Mouse (Mus musculus) activated CD4-positive, CD25-positive, alpha-beta regulatory T cell, adult 4 months (primary cell): ENCODE results near the gene Ntsr2. TPM values are rescaled to one million over a fixed set of nuclear protein-coding genes. Genes with fewer than 3 reads are reported as not detected.

Source experiments
- ATAC-seq: one replicate; pipeline ENCODE4 v1.8.0; 2017
- polyA plus RNA-seq, 2 experiments: library from polyadenylated mRNA; unstranded; fragments of 100-300 nt; shearing (Covaris generic); gene quantifications; one replicate each; pipeline ENCODE4 v1.2.1; 2017

Ntsr2 gene
- polyA plus RNA-seq, result not detected

DNA sequence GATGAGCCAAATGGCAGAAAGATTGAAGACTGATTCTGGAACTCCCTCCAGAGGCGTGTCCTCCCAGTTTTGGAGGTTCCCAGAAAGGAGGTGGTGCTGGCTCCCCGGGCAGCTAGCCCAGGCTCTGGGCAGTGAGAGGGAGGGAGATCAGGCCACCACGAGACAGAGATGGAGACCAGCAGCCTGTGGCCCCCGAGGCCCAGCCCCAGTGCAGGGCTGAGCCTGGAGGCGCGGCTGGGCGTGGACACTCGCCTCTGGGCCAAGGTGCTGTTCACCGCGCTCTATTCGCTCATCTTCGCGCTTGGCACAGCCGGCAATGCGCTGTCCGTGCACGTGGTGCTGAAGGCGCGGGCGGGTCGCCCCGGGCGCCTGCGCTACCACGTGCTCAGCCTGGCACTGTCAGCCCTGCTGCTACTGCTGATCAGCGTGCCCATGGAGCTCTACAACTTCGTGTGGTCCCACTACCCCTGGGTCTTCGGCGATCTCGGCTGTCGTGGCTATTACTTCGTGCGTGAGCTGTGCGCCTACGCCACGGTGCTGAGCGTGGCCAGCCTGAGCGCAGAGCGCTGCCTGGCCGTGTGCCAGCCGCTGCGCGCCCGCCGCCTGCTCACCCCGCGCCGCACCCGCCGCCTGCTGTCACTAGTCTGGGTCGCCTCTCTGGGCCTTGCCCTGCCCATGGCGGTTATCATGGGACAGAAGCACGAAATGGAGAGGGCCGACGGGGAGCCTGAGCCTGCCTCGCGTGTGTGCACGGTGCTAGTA, at the start of gene Ntsr2:
TSS of gene Ntsr2 (plus strand) at position 51 of the 762 bp plus-strand sequence.
- ATAC-seq, result no peak

DNA sequence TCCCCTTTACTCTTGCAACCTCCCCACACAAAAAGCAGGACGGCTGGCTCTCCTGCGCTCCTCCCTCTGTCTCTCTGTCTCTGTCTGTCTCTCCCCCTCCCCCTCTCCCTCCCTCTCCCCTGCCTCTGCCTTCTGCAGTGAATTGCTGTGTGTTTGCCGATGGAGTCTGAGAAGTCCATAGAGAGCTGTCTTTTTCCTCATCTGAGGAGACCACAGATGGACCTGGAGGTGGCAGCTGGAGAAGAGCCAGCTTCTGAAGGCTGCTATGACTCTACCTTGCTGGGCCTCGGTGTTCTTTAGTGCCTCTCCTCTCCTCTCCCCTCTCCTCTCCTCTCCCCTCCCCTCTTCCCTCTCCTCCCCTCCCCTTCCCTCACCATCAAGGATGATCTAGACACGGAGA, 47.6 kb upstream of the Ntsr2 start:
- ATAC-seq, result no peak

DNA sequence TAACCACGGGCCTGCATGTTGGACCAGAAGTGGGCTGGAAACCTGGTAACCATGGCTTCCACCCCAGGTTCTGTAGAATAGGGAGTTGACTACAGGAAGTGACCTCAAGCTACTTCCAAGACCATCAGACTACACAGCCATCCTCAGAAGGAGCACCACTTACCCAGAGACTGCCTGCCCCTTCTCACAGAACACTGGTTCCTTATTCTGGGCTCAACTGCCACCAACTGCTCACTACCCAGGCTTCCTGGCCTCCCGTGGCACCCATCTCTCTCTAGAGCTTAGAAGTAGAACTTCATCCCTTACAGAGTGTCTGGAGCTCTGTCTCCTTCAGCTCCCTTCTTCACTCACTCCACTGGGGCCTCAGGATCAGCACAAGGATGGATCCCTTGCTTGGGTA, 42.2 kb upstream of the Ntsr2 start, which contains the start of gene Lpin1:
TSS of gene Lpin1 (minus strand) at position 31 of the 400 bp plus-strand sequence.
- ATAC-seq, result no peak

DNA sequence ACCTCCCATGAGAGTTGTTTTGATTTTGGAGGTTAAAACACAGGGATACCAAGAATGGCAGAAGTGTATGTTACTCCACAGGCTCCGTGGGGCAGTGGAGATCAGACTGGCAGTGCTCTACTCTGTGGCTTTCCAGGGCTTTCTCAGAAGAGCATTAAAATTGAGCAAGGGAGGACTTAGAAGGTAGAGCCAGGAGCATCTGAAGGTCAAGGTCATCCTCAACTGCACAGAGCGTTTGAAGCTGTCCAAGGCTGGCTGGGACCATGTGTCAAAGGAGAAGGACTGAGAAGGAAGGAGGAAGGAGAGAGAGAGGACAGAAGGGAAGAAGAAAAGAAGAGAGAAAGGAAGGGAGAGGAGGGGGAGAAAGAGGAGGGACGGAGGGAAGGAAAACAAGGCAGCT, 38.6 kb upstream of the Ntsr2 start:
- no peak for ATAC-seq

DNA sequence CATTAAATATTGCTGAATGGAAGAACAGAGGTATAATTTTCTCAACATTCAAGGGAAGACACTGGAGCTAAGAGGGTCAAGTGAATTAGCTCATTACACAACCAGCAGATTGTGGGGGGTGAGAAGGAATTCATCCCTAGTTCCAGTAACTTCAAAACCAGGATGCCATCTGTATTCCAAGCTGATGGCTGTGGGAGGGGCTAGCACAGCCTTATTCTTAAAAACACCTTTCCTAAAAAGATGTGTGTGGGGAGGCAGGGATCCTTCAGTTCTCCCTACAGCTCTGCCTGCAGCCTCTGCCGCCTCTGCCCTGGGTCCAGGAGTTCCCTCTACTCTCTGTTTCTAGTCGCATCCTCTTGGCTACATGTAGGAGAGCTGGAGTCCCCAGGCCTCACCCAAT, 37.4 kb upstream of the Ntsr2 start:
- ATAC-seq, result no peak

DNA sequence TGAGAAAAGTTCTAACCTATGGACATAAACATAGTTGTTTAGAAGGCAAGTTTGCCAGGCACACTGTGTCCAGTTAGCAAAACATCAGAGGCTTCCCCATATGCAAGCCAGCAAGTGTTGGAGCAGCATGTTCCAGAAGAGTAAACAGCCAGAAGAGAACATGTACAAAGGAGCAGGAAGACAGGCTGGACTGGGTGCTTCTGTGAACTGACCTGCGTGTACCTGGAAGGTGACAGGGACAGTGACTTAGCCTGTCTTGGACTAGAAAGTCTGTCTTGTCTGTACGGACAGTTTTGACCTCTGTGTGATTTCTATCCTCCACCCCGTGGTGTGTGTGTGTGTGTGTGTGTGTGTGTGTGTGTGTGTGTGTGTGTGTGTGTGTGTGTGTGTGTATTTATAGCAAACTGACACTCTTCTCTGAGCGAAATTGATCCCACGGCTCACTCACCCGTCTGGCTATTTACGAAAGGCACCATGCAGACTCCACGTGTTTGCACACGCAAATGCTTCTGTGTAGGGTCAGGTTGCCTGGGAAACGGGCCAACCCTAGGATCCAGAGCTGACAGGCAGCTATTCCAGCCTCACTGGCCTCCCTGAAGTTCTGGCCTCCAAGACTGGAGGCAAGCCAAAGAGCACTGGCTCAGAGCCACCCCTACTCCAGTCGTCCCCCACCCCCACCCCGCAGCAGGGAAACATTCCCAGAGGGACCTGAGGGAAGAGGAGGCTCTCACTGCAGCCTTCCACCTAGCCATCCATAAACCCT, 34.5 kb upstream of the Ntsr2 start:
- ATAC-seq, result no peak

DNA sequence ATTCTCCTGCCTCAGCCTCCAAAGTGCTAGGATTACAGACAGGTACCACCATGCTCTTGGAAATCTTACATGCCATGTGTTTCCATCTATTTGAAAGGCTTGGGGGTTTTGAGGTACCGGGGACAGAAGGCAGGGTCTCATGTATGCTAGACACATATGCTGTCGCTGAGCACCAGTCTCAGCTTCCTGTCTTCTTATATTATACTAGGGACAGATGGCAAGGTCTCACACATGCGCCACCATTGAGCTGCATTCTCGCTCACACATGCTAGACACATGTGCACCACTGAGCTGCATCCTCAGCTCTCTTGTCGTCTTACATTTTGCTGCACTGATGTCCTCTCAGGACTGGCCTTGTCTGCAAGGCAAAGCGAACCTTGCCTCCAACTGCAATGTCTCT, 33.7 kb upstream of the Ntsr2 start:
- no peak for ATAC-seq

DNA sequence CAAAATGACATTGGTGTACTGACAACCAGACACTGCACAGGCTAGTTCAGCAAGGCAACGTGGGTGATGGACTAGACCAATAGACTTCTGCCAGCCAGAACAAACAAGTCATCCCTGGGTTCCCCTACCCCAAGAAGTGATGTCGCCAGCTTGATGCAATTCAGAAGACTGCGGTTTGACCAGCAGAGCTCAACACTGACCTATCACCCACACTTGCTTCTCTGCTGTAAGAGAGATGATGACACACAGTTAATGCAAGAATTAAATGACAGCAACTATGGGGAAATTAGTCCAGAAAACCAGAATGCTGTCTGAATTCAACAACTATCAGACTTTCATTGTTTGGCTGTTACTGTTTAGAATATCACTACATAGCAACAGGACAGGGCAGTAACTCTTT, 33.0 kb upstream of the Ntsr2 start:
- no peak for ATAC-seq

DNA sequence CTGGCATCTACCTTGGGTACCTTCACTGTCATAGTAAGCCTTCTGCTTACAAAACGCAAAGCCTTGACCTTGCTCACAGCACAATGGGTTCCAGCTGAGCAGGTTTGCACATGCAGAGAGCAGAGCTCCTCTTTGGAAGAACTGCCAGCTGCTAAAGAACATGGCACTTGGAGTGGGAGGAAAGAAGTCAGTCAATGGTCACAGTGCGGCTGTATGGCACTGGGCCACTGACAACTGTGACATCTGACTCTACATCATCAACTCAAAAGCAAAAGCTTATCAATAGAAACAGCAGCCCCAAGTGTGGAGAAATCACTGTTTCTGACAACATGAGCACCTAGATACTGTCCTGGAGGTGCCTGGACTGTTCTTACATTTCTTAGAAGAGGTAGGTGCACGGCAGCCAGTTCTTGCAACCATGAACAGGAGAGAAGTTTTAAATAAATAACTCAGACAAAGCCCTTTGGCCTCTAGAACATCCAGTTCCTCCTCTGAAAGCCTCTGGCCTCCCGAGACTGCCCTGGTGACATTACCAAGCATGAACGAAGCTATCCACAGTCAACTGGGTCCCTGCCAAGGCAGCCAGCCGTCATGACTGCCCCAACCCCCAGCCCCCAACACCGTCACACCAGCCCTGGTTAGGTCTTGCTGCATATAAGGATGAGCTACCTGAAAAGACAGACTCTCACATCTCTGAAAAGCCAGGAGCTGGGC, 22.9 kb upstream of the Ntsr2 start:
- ATAC-seq, result no peak

DNA sequence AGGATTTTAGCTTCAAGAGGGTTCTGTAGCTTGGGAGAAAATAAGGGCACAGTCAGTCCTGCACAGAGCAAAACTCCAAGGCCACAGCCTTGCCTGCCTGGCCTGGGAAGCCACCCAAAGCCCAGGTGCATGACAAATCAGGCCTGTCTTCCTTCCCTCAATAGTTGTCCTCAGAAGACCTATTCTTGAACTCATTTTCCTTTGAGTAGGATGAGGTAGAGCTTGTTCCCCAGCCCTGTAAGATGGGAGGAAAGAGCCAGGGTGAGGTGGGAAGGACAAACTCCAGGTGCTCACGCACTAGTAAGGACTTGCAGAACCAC, 22.4 kb upstream of the Ntsr2 start:
- no peak for ATAC-seq

DNA sequence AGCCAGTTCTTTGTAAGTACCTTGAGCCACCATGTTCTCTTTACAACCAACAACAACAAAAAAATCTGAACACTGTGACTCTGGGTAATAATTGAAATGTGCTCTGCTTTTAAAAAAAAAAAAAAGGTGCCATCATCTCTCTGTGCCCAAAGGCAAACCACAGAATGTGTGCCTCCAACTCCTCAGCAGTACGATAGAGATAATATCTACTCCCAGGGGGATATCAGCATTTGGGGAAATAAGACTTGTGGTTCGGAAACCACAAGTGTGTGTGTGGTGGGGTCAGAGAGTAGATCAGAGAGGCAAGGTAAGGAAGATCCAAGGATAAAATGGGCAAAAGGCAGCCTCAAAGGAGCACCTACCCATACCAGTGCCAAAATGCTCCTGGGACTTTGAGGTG, 21.8 kb upstream of the Ntsr2 start:
- ATAC-seq, result no peak

DNA sequence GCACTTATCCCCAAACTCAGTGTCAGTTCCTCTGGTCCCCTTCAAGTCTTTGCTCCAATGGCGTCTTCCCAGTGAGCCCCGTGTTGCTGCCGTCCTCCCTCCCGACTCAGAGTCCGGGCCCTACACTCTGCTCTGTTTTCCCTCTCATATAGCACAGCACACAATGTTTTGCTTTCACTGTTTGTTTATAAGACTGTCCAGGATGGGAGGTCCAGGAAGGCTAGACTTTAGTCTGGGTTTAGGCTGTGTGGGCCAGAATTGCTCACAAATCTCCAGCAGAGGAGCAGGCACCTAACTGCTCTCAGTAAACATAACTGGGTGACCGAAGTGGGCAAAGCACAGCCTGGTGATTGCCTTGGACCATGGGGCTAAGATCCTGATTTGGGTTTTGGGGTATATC, 19.9 kb upstream of the Ntsr2 start:
- ATAC-seq, result no peak

DNA sequence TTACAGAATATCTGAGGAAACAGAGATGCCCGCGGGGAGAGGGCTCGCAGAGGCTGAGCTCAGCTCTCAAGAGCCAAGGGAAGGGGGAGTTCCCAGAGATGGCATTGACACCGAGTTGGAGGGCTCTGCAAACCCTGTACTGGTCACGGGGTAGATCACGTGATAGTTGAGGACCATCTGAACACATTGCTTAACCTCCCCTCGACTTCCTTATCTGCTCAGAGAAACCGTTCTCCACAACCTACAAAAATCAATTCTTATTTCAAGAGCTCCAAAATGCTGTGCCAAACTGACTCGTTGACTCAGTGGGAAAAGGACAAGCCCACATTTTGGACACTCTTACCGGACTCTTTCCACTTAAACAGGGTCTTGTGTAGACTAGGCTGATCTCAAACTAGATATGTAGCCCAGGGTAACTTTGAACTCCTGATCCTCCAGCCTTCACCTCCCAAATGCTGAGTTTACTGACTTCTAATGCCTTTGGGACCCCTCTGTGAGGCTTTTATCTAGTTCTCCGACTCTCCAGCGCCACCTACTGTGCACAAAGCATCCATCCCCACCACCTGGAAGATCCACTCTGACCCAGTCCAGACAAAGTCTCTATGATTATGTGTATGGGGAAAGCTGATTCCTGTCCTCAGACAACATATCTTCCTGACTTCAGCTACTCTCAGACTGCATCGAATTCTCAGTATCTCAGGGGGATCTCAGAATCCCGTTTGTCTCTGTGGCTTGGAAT, 18.9 kb upstream of the Ntsr2 start:
- no peak for ATAC-seq

DNA sequence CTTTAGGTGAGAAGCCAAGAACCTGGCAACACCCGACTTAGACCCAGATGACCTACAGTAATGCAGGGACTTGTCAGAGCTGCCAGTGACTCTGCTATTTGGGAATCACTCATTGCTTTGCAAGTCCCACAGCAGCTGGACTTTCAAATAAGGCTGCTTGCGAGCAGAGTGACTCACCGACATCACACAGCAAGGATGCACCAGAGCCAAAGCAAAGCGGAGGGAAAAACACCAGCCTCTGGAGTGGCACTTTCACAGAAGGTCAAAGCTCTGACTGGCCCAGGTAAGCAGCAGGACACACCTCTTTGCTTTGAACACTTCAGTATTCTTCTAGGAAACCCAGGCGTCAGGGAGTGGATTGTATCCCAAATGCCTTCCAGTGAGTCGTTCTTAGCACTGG, 17.4 kb upstream of the Ntsr2 start:
- ATAC-seq, result no peak

DNA sequence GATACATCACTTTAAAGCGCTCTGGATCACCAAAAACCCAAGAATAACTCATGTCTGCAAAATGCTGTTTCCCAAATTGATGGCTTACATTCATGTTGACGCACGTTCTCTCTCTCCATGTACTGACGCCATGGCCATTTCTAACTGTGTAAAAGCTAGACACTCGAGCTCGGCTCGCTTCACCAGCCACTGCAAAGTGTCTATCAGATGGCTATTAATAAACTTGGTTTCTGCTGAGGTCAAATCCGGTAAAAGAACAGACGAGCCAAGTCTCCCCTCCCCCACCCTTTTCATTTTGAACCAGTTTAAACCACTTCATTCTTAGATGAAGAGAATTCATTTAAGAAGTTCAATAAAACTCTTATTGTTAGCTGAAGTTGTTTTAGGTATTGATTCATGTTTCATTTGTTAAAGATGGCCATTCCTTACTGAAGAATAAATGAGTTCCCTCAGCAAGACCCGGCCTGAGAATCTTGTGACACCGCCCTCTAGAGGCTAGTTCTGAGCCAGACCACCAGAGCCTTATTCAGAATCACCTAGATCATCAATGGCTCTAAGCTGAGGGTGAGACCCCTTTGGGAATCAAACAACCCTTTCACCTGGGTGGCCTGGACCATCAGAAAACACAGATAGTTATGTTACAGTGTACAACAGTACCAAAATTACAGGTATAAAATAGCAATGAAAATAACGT, 14.0 kb upstream of the Ntsr2 start:
- ATAC-seq, result no peak

DNA sequence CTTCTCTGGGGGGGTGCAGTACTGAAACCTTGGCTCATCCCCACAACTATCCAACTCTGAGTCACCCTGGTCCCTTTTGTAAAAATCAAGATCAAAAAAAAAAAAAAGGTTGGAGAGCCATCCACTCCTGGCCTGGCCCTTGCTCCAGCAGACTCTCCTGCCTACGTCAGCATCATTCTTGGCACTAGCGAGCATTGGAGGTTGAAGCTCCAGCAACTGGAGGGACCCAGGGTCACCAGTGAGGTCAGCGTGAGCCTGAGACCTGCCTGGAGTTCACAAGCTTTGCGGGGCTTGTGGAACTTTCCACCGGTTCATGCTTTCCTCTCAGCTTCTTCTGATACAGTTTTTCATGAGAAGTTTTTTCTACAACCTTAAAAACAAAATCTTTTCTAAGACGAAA, 13.1 kb upstream of the Ntsr2 start:
- no peak for ATAC-seq

DNA sequence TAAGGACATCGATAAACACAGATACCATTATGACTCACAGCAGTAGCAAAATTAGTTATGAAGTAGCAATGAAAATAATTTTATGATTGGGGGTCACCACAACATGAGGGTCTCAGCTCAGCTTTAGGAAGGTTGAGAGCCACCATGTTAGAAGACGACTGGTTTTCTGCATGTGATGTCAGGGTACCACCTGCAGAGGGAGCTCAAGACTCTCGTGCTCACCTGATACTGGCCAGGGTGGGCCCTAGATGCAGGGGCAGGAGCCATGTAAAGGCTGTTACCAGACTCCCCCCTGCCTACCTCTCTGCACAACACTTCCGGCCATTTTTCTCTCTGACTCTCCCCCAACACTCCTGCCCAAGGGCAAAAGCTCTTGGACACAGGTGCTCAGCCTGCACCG, 11.2 kb upstream of the Ntsr2 start:
- ATAC-seq, result no peak

DNA sequence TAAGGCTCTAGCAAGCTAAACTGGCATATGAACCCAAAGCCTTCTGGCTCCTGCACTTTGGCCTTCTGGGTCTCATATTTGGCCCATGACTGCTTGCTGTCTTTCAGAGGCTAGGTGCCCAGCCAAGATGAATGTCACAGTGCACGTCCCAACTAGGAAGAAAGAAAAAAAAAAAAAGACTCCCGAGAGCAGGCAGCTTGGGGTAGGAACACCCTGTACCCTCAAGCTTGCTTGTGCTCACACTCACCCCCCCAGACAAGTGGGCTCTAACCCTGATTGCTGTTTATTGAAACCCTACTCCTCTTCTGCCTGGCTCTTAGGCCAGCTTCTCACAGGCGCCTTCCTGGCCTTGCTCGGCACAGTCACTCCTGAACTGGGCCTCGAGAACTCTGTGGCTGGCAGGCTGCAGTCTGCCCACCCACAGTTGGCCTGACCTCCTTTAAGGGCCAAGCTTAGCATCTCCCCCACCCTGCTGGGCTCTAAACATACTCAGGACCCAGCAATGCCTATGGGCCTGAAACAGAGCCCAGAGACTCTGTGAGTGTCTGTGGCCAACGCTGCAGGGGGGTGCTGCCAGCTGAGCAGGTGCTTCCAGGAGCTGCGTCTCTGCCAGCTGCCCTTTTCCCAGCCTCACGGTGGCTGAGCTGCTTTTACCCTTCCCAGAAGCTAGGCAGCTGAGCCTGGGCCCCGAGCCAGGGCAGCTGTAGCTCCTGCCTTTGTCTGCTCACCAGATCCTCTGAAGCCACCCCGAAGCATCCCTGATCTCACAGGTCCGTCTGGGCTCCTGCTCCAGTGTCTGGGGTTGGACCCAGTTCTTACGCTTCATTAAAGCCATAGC, 9.5 kb upstream of the Ntsr2 start:
- ATAC-seq, result no peak

DNA sequence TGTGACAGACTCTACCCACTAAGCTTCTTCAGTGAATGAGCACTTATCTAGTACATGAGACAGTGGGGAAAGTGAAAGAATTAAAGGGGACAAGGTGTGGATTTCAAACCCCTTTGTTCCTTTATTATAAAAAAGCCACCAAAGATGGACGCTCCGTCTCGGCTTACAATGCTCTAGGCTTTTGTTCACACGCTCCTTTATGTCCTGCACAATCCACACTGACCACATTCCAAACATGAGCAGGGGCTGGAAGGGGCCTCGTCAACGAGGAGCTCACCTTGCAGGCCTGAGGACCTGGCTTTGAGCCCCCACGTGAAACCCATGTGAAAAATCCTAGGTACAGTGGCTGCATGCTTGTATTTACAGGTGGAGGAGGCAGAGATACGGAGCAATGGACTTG, 8.5 kb upstream of the Ntsr2 start:
- ATAC-seq, result no peak

DNA sequence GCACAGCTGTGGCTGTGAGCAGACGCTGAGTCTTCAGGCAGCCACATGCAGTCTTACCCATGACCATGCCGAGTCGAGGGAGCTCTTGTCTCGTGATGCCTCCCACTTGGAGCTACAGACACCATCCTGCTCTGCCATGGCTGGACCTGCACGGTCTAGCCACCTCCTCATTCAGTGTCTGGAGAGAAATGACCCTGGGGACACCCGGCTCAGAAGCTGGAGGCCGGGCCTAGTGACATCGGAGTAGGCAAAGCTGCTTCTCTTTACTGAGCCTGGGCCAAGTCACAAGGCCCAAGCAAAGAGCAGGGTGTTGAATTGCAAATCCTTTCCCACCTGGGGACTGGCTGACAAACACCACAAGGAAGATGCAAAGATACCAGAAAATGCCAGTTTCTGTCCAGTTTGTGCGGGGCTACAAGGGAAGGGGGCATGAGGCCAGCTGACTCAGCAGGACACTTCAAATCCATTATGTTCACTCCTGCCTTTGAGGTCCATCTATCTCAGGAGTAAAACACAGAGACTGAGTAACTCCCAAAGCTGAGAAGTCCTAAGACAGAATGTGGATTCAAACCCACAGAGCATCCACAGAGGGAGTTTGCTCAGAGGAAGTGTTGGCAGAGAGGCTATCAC, 6.3 kb upstream of the Ntsr2 start:
- no peak for ATAC-seq

DNA sequence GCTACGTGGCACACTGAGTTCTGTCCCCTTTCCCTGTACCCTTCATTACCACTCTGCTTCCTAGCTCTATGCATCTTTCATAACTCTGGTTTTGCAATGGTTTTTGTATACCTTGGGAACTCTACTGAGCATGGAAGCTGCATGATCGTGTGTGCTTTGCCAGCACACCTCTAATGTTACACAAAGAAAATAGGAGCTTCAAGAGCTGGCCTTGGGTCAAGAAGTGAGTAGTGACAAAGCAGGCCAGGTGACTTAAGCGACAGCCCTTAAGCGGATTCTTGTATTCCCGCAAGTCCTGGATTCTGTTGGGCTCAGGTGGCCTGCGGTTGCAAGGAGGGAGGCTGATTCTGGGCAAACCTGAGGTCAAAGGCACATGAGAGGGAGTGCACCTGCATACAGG, 4.9 kb upstream of the Ntsr2 start:
- ATAC-seq, result no peak
